In the genomic region with DNA sequence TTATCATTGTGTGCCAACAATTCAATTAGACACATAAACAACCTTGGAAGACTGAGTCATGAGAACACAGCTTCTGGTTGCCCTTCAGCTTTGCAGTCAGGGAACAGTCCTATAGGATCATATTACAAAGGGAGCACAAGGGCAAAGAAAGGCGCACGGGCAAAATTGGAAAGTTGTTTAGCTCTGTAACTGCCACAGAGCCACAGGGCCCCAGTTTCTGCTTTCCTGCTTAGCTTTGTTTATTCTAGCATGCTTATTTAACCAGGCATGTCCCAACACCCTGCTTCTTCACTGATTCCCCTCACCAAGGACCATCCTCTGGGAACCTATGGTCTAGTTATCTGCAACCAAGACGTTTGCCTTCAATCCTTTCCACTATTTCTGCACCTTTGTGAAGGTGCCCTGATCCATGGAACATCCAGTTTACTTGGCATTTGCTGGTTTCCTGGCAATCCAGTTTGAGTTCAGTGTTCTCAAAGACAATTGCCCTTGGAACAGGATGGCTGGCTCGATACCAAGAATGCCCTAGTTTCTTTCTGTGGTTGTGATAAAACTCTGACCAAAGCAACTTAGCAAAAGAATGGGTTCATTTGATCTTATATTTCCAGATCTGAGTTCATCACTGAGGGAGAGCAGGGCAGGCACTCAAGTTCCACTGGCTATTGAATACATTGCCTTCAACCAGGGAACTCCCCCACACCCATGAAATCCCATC, we compare ENCODE assay signal across 9 mouse cellular contexts.
A peak's percentile ranks its signal among the peaks of the same experiment; 100 is the strongest.
DNase-seq lines count a peak whose midpoint lies in the region; ATAC-seq lines count a peak whose summit lies in the region.
"Had no signal": no experiment of that assay in that cellular context is flagged by ENCODE, and none has a peak within 500 bp of the region (broad histone marks: within the 10 kb centered on the region; RNA-seq: fewer than 3 reads in every experiment).

No protein-coding gene starts in this region.

- no peaks in the 10 kb centered on the region for H3K27me3 ChIP-seq in heart, embryonic 13.5 days (replicated peaks)
- H3K27me3 ChIP-seq: neural tube, embryonic 13.5 days had no signal

- peak overlapping the region; percentile 54; the same call in 1 of the 2 replicates for H3K27ac ChIP-seq in heart, embryonic 13.5 days (replicated peaks)
- H3K27ac ChIP-seq: neural tube, embryonic 13.5 days had no signal

- ATAC-seq in heart, embryonic 13.5 days (ENCODE audit: extremely low read depth, insufficient number of reproducible peaks, low FRiP score, low TSS enrichment), result no peak
- no peak for ATAC-seq in frontal cortex, adult (ENCODE audit: low TSS enrichment)

- H3K36me3 ChIP-seq in heart, embryonic 13.5 days, result no peaks in the 10 kb centered on the region
- H3K36me3 ChIP-seq: neural tube, embryonic 13.5 days had no signal

- H3K9me3 ChIP-seq in heart, embryonic 13.5 days, result no peaks in the 10 kb centered on the region
- H3K9me3 ChIP-seq: neural tube, embryonic 13.5 days had no signal

- 33% methylated on average over 4 of the region's 4 CpGs for WGBS in heart, embryonic 13.5 days

- DNase-seq in lung, postnatal 36 days, result peak; percentile 8
- no peak for DNase-seq in lung, postnatal 4 days
- DNase-seq in adrenal gland, postnatal 36 days, result peak; percentile 67 to 68
- DNase-seq in testis, postnatal 10 days (ENCODE audit: low spot score), result peak; percentile 41
- DNase-seq in gastrocnemius, postnatal 10 days, result no peak
- DNase-seq: cerebellum, adult 11 months had no signal

- no peak overlapping the region for H3K4me3 ChIP-seq in heart, embryonic 13.5 days
- H3K4me3 ChIP-seq: neural tube, embryonic 13.5 days had no signal

- no peak overlapping the region for H3K9ac ChIP-seq in heart, embryonic 13.5 days
- H3K9ac ChIP-seq: neural tube, embryonic 13.5 days had no signal

- H3K4me1 ChIP-seq in heart, embryonic 13.5 days, result peaks cover 11% of the 10 kb centered on the region

- no peak overlapping the region for H3K4me2 ChIP-seq in heart, embryonic 13.5 days
- H3K4me2 ChIP-seq: neural tube, embryonic 13.5 days had no signal

Comparison
In these comparisons a context has a peak if more than half of its experiments do, and no peak if none do; other contexts are left out.
1. DNase-seq: peak in lung, postnatal 36 days (single experiment), adrenal gland, postnatal 36 days (2 of 2) and testis, postnatal 10 days (single experiment); none in lung, postnatal 4 days (0 of 2) and gastrocnemius, postnatal 10 days (single experiment).